Mouse (Mus musculus): ENCODE results near the gene Grin2d. TPM values are rescaled to one million over a fixed set of nuclear protein-coding genes. Genes with fewer than 3 reads are reported as not detected.
"Not testable (repeated sequence)": the region's sequence is repeated elsewhere in the genome, so short reads cannot be mapped to it uniquely, and the experiment has no call there.

Gene Grin2d
- polyA plus RNA-seq, 1 experiment: 0.43 TPM

DNA sequence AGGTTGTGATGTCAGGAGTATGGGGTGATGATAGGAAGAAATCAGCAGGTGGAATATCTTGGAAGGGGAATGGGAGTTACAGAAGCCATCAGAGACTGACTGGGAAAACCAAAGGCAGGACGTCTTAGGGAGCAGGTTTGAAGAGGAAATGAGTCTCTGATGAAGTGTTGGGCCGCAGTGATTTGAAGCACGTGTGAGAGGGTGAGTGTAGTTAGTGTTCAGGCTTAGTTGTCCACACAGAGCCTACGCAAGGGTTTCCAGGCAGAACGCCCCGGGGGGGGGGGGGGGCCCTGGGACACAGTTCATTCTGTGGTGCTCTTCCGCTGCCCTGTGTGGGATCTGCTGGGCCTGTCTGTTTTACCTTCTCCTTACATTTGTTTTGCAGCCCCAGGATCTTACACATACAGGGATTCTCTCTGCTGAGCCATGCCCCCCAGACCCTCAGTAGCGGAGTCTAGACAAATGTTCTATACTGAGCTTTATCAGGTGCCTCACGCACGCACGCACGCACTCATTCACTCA lies 24.4 kb upstream of the Grin2d start:
- Histone ChIP-seq H3K4me1 (ENCODE audit: control insufficient read depth, insufficient read depth, low read length) (no peaks in the 10 kb centered on the region), H3K9ac (ENCODE audit: low read depth, poor library complexity, severe bottlenecking) (no peak overlapping the region), H3K9me3 (replicated peaks; ENCODE audit: control insufficient read depth, insufficient read depth, low read length, poor library complexity, severe bottlenecking) (no peaks in the 10 kb centered on the region), H3K27me3 (ENCODE audit: control insufficient read depth, insufficient read depth, low read length, poor library complexity, severe bottlenecking) (no peaks in the 10 kb centered on the region), H3K27ac (ENCODE audit: insufficient read depth, low read length) (no peak overlapping the region), H3K4me3 (ENCODE audit: low read depth, low read length) (no peak overlapping the region), H3K36me3 (ENCODE audit: control insufficient read depth, insufficient read depth, low read length, poor library complexity, severe bottlenecking) (no peaks in the 10 kb centered on the region)
- no peak for TF ChIP-seq CTCF (IDR thresholded peaks at IDR 0.05; ENCODE audit: low read depth, low read length)
- no peak for TF ChIP-seq POLR2A (IDR thresholded peaks at IDR 0.05; ENCODE audit: insufficient read depth, low read length)
- no peak for TF ChIP-seq EP300 (IDR thresholded peaks at IDR 0.05; ENCODE audit: insufficient read depth, low read depth, low read length)

- Histone ChIP-seq H3K9me3 (replicated peaks; ENCODE audit: control insufficient read depth, insufficient read depth, low read length, poor library complexity, severe bottlenecking) (no peaks in the 10 kb centered on the region), H3K4me3 (ENCODE audit: low read depth, low read length) (no peak overlapping the region), H3K27ac (ENCODE audit: insufficient read depth, low read length) (no peak overlapping the region), H3K27me3 (ENCODE audit: control insufficient read depth, insufficient read depth, low read length, poor library complexity, severe bottlenecking) (no peaks in the 10 kb centered on the region), H3K4me1 (ENCODE audit: control insufficient read depth, insufficient read depth, low read length) (no peaks in the 10 kb centered on the region), H3K36me3 (ENCODE audit: control insufficient read depth, insufficient read depth, low read length, poor library complexity, severe bottlenecking) (no peaks in the 10 kb centered on the region), H3K9ac (ENCODE audit: low read depth, poor library complexity, severe bottlenecking) (no peak overlapping the region)
- TF ChIP-seq EP300 (IDR thresholded peaks at IDR 0.05; ENCODE audit: insufficient read depth, low read depth, low read length) (no peak), CTCF (IDR thresholded peaks at IDR 0.05; ENCODE audit: low read depth, low read length) (no peak), POLR2A (IDR thresholded peaks at IDR 0.05; ENCODE audit: insufficient read depth, low read length) (no peak)
Measured at GRCm38 (mm10) chr7:45901562-45901961, 23.4 kb upstream of the Grin2d start.

GRCm38 (mm10) chr7:45898125-45898524 lies 19.9 kb upstream of the Grin2d start:
- Histone ChIP-seq H3K9ac (ENCODE audit: low read depth, poor library complexity, severe bottlenecking) (peak overlapping the region; percentile 78), H3K27ac (ENCODE audit: insufficient read depth, low read length) (peak overlapping the region; percentile 62), H3K4me3 (ENCODE audit: low read depth, low read length) (peak overlapping the region; percentile 69)
- H3K9me3 ChIP-seq (replicated peaks; ENCODE audit: control insufficient read depth, insufficient read depth, low read length, poor library complexity, severe bottlenecking); H3K36me3 ChIP-seq (ENCODE audit: control insufficient read depth, insufficient read depth, low read length, poor library complexity, severe bottlenecking); H3K4me1 ChIP-seq (ENCODE audit: control insufficient read depth, insufficient read depth, low read length); H3K27me3 ChIP-seq (ENCODE audit: control insufficient read depth, insufficient read depth, low read length, poor library complexity, severe bottlenecking): not testable (repeated sequence)

DNA sequence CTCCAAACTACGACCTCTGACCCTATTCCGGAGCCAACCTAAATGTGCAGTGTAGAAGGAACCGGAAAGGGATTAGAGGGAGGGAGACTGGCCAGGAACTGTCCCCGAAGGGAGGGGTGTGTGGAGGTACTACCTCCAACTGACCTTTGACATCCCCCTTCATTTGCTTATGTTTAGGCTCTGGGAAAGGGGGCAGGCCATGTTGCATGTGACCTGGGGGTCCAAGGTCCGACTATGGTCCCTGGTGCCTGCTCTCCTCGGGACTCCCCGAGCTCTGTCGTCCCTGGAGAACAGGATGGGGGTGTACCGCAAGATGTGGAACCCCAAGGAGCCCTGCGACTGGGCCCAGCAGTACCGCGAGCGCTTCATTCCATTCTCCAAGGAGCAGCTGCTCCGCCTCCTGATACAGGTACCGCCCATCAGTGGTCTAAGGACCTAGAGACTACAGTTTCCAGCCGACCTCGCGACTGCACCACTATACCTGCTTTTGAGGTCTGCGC lies 19.1 kb upstream of the Grin2d start:
- H3K27ac ChIP-seq (ENCODE audit: insufficient read depth, low read length): peak overlapping the region; percentile 83
- H3K9me3 ChIP-seq (replicated peaks; ENCODE audit: control insufficient read depth, insufficient read depth, low read length, poor library complexity, severe bottlenecking): no peaks in the 10 kb centered on the region
- TF ChIP-seq CTCF (IDR thresholded peaks at IDR 0.05; ENCODE audit: low read depth, low read length) (no peak), EP300 (IDR thresholded peaks at IDR 0.05; ENCODE audit: insufficient read depth, low read depth, low read length) (no peak), POLR2A (IDR thresholded peaks at IDR 0.05; ENCODE audit: insufficient read depth, low read length) (no peak)

GRCm38 (mm10) chr7:45896517-45897257 lies 18.5 kb upstream of the Grin2d start, which contains the start of the genes Syngr4 and Tmem143:
Gene Syngr4, minus strand, starts transcription at chr7:45896714.
Gene Tmem143, plus strand, starts transcription at chr7:45896941.
- peak; percentile 55 for TF ChIP-seq POLR2A (IDR thresholded peaks at IDR 0.05; ENCODE audit: insufficient read depth, low read length)
- TF ChIP-seq CTCF (IDR thresholded peaks at IDR 0.05; ENCODE audit: low read depth, low read length): no peak
- TF ChIP-seq EP300 (IDR thresholded peaks at IDR 0.05; ENCODE audit: insufficient read depth, low read depth, low read length): no peak
- no peaks in the 10 kb centered on the region for H3K9me3 ChIP-seq (replicated peaks; ENCODE audit: control insufficient read depth, insufficient read depth, low read length, poor library complexity, severe bottlenecking)
- peak within 1 kb of the TSS; percentile 86 for H3K4me3 ChIP-seq (ENCODE audit: low read depth, low read length)
- H3K36me3 ChIP-seq (ENCODE audit: control insufficient read depth, insufficient read depth, low read length, poor library complexity, severe bottlenecking): no peaks in the 10 kb centered on the region
- peak within 1 kb of the TSS; percentile 78 for H3K9ac ChIP-seq (ENCODE audit: low read depth, poor library complexity, severe bottlenecking)
- peak within 1 kb of the TSS; percentile 83 for H3K27ac ChIP-seq (ENCODE audit: insufficient read depth, low read length)
- H3K4me1 ChIP-seq (ENCODE audit: control insufficient read depth, insufficient read depth, low read length): no peaks in the 10 kb centered on the region
- no peaks in the 10 kb centered on the region for H3K27me3 ChIP-seq (ENCODE audit: control insufficient read depth, insufficient read depth, low read length, poor library complexity, severe bottlenecking)

More for the DNA sequence above, 19.1 kb upstream of the Grin2d start:
- H3K4me1 ChIP-seq (ENCODE audit: control insufficient read depth, insufficient read depth, low read length): no peaks in the 10 kb centered on the region
- peak overlapping the region; percentile 78 for H3K9ac ChIP-seq (ENCODE audit: low read depth, poor library complexity, severe bottlenecking)
- H3K36me3 ChIP-seq (ENCODE audit: control insufficient read depth, insufficient read depth, low read length, poor library complexity, severe bottlenecking): no peaks in the 10 kb centered on the region
- no peaks in the 10 kb centered on the region for H3K27me3 ChIP-seq (ENCODE audit: control insufficient read depth, insufficient read depth, low read length, poor library complexity, severe bottlenecking)
- peak overlapping the region; percentile 86 for H3K4me3 ChIP-seq (ENCODE audit: low read depth, low read length)

DNA sequence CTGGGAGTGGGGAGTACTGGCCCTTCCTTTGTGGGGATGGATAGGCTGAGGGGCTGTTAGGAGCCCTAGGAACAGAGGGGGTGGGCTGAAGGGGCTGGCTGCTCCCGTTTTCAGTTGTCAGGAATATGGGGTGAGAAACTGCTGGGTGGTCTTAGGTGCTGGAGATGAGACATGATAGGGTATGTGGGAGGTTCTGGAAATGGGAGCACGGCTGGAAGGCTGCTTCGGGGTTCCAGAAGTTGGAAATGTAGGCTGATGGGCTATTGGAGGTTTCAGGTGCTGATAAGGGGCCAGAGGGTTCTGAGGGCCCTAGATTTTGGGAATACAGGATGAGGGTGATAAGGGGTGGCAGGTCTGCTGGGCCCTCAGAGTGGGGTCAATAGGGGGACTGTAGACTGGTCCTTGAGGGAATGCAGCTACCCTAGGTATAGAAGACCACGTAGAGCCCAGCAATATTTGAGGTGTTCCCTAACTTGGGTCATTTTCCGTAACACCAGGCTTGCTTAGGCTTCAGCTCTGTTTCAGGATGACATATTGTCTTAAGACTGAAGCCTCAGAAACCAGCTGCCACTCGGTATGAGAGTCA lies 17.8 kb upstream of the Grin2d start:
- Histone ChIP-seq H3K9me3 (replicated peaks; ENCODE audit: control insufficient read depth, insufficient read depth, low read length, poor library complexity, severe bottlenecking) (no peaks in the 10 kb centered on the region), H3K27me3 (ENCODE audit: control insufficient read depth, insufficient read depth, low read length, poor library complexity, severe bottlenecking) (no peaks in the 10 kb centered on the region), H3K9ac (ENCODE audit: low read depth, poor library complexity, severe bottlenecking) (peak overlapping the region; percentile 50), H3K27ac (ENCODE audit: insufficient read depth, low read length) (no peak overlapping the region), H3K36me3 (ENCODE audit: control insufficient read depth, insufficient read depth, low read length, poor library complexity, severe bottlenecking) (no peaks in the 10 kb centered on the region), H3K4me1 (ENCODE audit: control insufficient read depth, insufficient read depth, low read length) (no peaks in the 10 kb centered on the region), H3K4me3 (ENCODE audit: low read depth, low read length) (peak overlapping the region; percentile 54)
- no peak for TF ChIP-seq EP300 (IDR thresholded peaks at IDR 0.05; ENCODE audit: insufficient read depth, low read depth, low read length)
- no peak for TF ChIP-seq POLR2A (IDR thresholded peaks at IDR 0.05; ENCODE audit: insufficient read depth, low read length)
- no peak for TF ChIP-seq CTCF (IDR thresholded peaks at IDR 0.05; ENCODE audit: low read depth, low read length)
